Mouse (Mus musculus) CH12.LX (cell line): ENCODE measurements around the gene Bsg. TPM values are rescaled to one million over a fixed set of nuclear protein-coding genes. Genes with fewer than 3 reads are reported as not detected.

ENCODE experiments used
- DNase-seq: peaks from one replicate; pipeline ENCODE4 v3.0.0-alpha.2; 2013; ENCODE audit errors: extremely low read depth
- H3K27ac ChIP-seq: 2 replicates; pipeline ENCODE4 v1.5.1; 2012; ENCODE audit warnings: low read depth, mild to moderate bottlenecking, control low read depth, moderate library complexity; ENCODE audit not compliant: insufficient read depth
- H3K27me3 ChIP-seq: replicated peaks from 2 replicates; pipeline ENCODE3; 2012; ENCODE audit warnings: inconsistent platforms
- H3K36me3 ChIP-seq, 2 experiments: replicated peaks in 1 of 2; 2 replicates each; pipeline versions ENCODE3 to v1.6.1; 2012; ENCODE audit warnings: inconsistent platforms in 1 of 2, low read length in 1 of 2, mild to moderate bottlenecking in 1 of 2, mixed read lengths in 1 of 2, moderate library complexity in 1 of 2; ENCODE audit not compliant: control insufficient read depth in 1 of 2, insufficient read depth in 1 of 2
- H3K4me1 ChIP-seq, 2 experiments: 2 replicates each; pipeline ENCODE4 v1.6.1; 2012; ENCODE audit warnings: inconsistent platforms in 1 of 2, moderate library complexity in 1 of 2; ENCODE audit not compliant: insufficient read depth in 2 of 2, control insufficient read depth in 1 of 2
- H3K4me2 ChIP-seq: 2 replicates; pipeline ENCODE4 v1.6.1; 2012; ENCODE audit warnings: low read depth, mild to moderate bottlenecking, control low read depth; ENCODE audit not compliant: poor library complexity, insufficient read depth, severe bottlenecking
- H3K4me3 ChIP-seq, 3 experiments: fragments of 150-350 bp in 1 of 3; sonication (generic) in 1 of 3; replicated peaks in 1 of 3; 2 replicates each; pipeline versions ENCODE3 to v1.5.1; 2011 to 2012; ENCODE audit warnings: low read depth in 2 of 3, low read length in 2 of 3, mild to moderate bottlenecking in 2 of 3, moderate library complexity in 2 of 3, control low read depth in 1 of 3, improper control_type of control experiment in 1 of 3, inconsistent platforms in 1 of 3, mixed read lengths in 1 of 3; ENCODE audit not compliant: poor library complexity in 1 of 3
- H3K79me2 ChIP-seq: replicated peaks from 2 replicates; pipeline ENCODE4 v1.6.1; 2012; ENCODE audit warnings: mild to moderate bottlenecking, moderate library complexity; ENCODE audit not compliant: control insufficient read depth, poor library complexity, insufficient read depth, severe bottlenecking; ENCODE audit errors: extremely low read depth
- H3K9ac ChIP-seq: 2 replicates; pipeline ENCODE4 v1.6.1; 2012; ENCODE audit warnings: low read depth, mild to moderate bottlenecking, control low read depth, moderate library complexity; ENCODE audit not compliant: insufficient read depth
- H3K9me3 ChIP-seq: replicated peaks from 2 replicates; pipeline ENCODE3; 2012; ENCODE audit warnings: low read length, inconsistent platforms, mixed read lengths
- BHLHE40 ChIP-seq: IDR thresholded peaks from 2 replicates; pipeline ENCODE4 v1.6.1; 2011; ENCODE audit warnings: mild to moderate bottlenecking, low read depth, low read length, improper control_type of control experiment
- CHD1 ChIP-seq: IDR thresholded peaks from 2 replicates; pipeline ENCODE4 v1.6.1; 2012; ENCODE audit warnings: low read depth, low read length, improper control_type of control experiment, inconsistent platforms
- CHD2 ChIP-seq: IDR thresholded peaks from 2 replicates; pipeline ENCODE4 v1.6.1; 2011; ENCODE audit warnings: low read length, improper control_type of control experiment
- CTCF ChIP-seq, 2 experiments: IDR thresholded peaks in 1 of 2; conservative IDR thresholded peaks in 1 of 2; 2 replicates each; pipeline ENCODE4 v1.5.1; 2011 to 2012; ENCODE audit warnings: low read depth in 2 of 2, low read length in 2 of 2, improper control_type of control experiment in 1 of 2, inconsistent platforms in 1 of 2, mild to moderate bottlenecking in 1 of 2, moderate library complexity in 1 of 2
- E2F4 ChIP-seq: IDR thresholded peaks from 2 replicates; pipeline ENCODE4 v1.6.1; 2011; ENCODE audit warnings: low read depth, low read length, improper control_type of control experiment; ENCODE audit not compliant: insufficient replicate concordance
- GABPA ChIP-seq: IDR thresholded peaks from 2 replicates; pipeline ENCODE4 v1.6.1; 2012; ENCODE audit warnings: low read depth, low read length, improper control_type of control experiment, inconsistent platforms; ENCODE audit not compliant: insufficient replicate concordance
- KAT2A ChIP-seq: IDR thresholded peaks from 2 replicates; pipeline ENCODE4 v1.6.1; 2012; ENCODE audit warnings: low read length, improper control_type of control experiment, inconsistent platforms; ENCODE audit not compliant: insufficient replicate concordance
- MAFK ChIP-seq: IDR thresholded peaks from 2 replicates; pipeline ENCODE4 v1.6.1; 2011; ENCODE audit warnings: low read length, improper control_type of control experiment; ENCODE audit not compliant: insufficient replicate concordance
- MAX ChIP-seq: IDR thresholded peaks from 2 replicates; pipeline ENCODE4 v1.6.1; 2011; ENCODE audit warnings: low read length, improper control_type of control experiment
- MEF2A ChIP-seq: IDR thresholded peaks from 2 replicates; pipeline ENCODE4 v1.6.1; 2014; ENCODE audit warnings: low read depth, mild to moderate bottlenecking, inconsistent platforms, low read length, improper control_type of control experiment, borderline replicate concordance
- MXI1 ChIP-seq: IDR thresholded peaks from 2 replicates; pipeline ENCODE4 v1.6.1; 2011; ENCODE audit warnings: mild to moderate bottlenecking, low read depth, low read length, improper control_type of control experiment
- NRF1 ChIP-seq: IDR thresholded peaks from 2 replicates; pipeline ENCODE4 v1.6.1; 2014; ENCODE audit warnings: low read depth, mild to moderate bottlenecking, inconsistent platforms, low read length, improper control_type of control experiment, moderate library complexity
- PAX5 ChIP-seq: IDR thresholded peaks from 2 replicates; pipeline ENCODE4 v1.6.1; 2012; ENCODE audit warnings: low read length, inconsistent platforms, mixed read lengths
- POLR2A ChIP-seq: IDR thresholded peaks from 2 replicates; pipeline ENCODE4 v1.6.1; 2011; ENCODE audit warnings: low read depth, mild to moderate bottlenecking, improper control_type of control experiment, low read length
- POLR2AphosphoS2 ChIP-seq: IDR thresholded peaks from 2 replicates; pipeline ENCODE4 v1.6.1; 2011; ENCODE audit warnings: low read depth, low read length, improper control_type of control experiment
- RAD21 ChIP-seq: IDR thresholded peaks from 2 replicates; pipeline ENCODE4 v1.6.1; 2011; ENCODE audit warnings: low read depth, mild to moderate bottlenecking, low read length, improper control_type of control experiment, moderate library complexity
- SMC3 ChIP-seq: IDR thresholded peaks from 2 replicates; pipeline ENCODE4 v1.6.1; 2011; ENCODE audit warnings: low read depth, low read length, improper control_type of control experiment
- TBP ChIP-seq: conservative IDR thresholded peaks from 2 replicates; pipeline ENCODE4 v1.6.1; 2011; ENCODE audit warnings: low read depth, low read length, improper control_type of control experiment
- TCF12 ChIP-seq: IDR thresholded peaks from 2 replicates; pipeline ENCODE4 v1.6.1; 2014; ENCODE audit warnings: low read depth, mild to moderate bottlenecking, inconsistent platforms, low read length, improper control_type of control experiment
- UBTF ChIP-seq: IDR thresholded peaks from 2 replicates; pipeline ENCODE4 v1.6.1; 2012; ENCODE audit warnings: low read depth, mild to moderate bottlenecking, inconsistent platforms, low read length, improper control_type of control experiment, moderate library complexity
- USF1 ChIP-seq: IDR thresholded peaks from 2 replicates; pipeline ENCODE4 v1.6.1; 2014; ENCODE audit warnings: low read depth, mild to moderate bottlenecking, inconsistent platforms, low read length, improper control_type of control experiment
- ZKSCAN1 ChIP-seq: IDR thresholded peaks from 2 replicates; pipeline ENCODE4 v1.6.1; 2012; ENCODE audit warnings: low read depth, inconsistent platforms, low read length, improper control_type of control experiment, borderline replicate concordance
- ZMIZ1 ChIP-seq: IDR thresholded peaks from 2 replicates; pipeline ENCODE4 v1.6.1; 2012; ENCODE audit warnings: low read depth, mild to moderate bottlenecking, inconsistent platforms, low read length, improper control_type of control experiment
- ZNF384 ChIP-seq: IDR thresholded peaks from 2 replicates; pipeline ENCODE4 v1.6.1; 2012; ENCODE audit warnings: low read depth, low read length, improper control_type of control experiment, inconsistent platforms
- dilution Hi-C: fragments of 300-500 bp; cut with MboI; formaldehyde crosslinking; loops from 2 replicates; pipeline ENCODE4 v1.14.3; 2020; ENCODE audit warnings: low sequenced_read_pairs; ENCODE audit not compliant: extremely low pct_unique_long_range_greater_than_20kb, extremely low pct_ligation_motif_present
- in situ Hi-C: fragments of 300-500 bp; cut with MboI; formaldehyde crosslinking; loops from 3 replicates; pipeline ENCODE4 v1.14.3; 2019; ENCODE audit warnings: low sequenced_read_pairs, low pct_ligation_motif_present, low pct_unique_long_range_greater_than_20kb, mixed read lengths
- polyA plus RNA-seq: library from polyadenylated mRNA; unstranded; fragments of >175 nt; gene quantifications from 2 replicates; pipeline ENCODE4 v1.2.1, GENCODE M21; 2012; ENCODE audit warnings: low read depth; ENCODE audit not compliant: insufficient read length
- total RNA-seq, 2 experiments: library from RNA; depleted of rRNA; stranded (reverse); fragments of 300-350 nt in 1 of 2; fragments of >200 nt in 1 of 2; gene quantifications; 2 replicates each; pipeline ENCODE4 v1.2.3; 2012 to 2014

The Bsg gene
- total and polyA plus RNA-seq, 3 experiments, result 360 to 710 (median 421) TPM

DNA sequence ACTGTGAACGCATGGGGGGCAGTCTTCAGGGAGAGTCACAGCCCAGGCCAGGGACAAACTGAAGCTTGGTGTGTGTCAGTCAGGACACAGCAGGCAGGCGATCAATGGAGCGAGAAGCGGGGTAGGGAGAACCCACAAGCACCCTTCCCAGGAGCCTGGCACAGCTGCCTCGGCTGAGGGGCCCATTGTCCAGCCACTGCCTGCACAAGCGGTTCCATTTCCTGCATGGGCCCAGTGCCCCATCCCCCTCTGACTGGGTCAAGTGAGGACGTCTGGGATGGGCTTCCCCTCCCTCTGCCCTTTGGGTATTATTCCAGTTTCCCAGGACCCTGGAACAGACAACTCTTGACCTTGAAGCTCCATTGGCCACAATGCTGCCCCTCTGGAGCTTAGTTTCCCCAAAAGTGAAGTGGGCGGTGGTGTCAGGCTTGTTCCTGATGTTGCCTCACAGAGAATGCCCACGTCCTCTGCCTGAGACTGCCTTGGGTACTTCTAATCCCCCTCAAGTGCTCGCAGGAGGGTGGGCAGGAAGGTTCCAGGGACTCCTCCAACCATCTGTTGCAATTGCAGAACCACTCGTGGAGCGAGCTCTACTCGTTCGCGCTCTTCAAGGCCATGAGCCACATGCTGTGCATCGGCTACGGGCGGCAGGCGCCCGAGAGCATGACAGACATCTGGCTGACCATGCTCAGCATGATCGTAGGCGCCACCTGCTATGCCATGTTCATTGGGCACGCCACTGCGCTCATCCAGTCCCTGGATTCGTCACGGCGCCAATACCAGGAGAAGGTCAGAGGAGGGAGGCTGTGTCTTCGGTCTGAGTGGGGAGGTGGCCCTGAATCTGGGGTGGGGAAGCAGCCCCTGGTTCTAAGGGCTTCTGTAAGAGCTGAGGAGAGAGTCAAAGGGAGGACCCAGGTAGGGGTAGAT, 24.3 kb downstream of the Bsg start:
- Histone ChIP-seq H3K9ac (no peak overlapping the region), H3K4me2 (no peak overlapping the region), H3K27me3 (peaks cover 16% of the 10 kb centered on the region), H3K79me2 (no peaks in the 10 kb centered on the region), H3K27ac (no peak overlapping the region), H3K4me1 (peaks cover 7 to 8% of the 10 kb centered on the region in 2 experiments), H3K36me3 (peaks cover 4 to 15% of the 10 kb centered on the region in 2 experiments), H3K9me3 (peaks cover 6% of the 10 kb centered on the region), H3K4me3 (no peak overlapping the region)
- in situ Hi-C loops, result no loop called here
- dilution Hi-C loops, result no loop called here
- no peak for DNase-seq
- TF ChIP-seq BHLHE40, result no peak
- TF ChIP-seq NRF1, result no peak
- no peak for TF ChIP-seq TBP
- no peak for TF ChIP-seq ZMIZ1
- no peak for TF ChIP-seq POLR2AphosphoS2
- TF ChIP-seq MAFK, result no peak
- no peak for TF ChIP-seq E2F4
- no peak for TF ChIP-seq RAD21
- TF ChIP-seq USF1, result no peak
- TF ChIP-seq CHD2, result no peak
- TF ChIP-seq MEF2A, result no peak
- no peak for TF ChIP-seq ZNF384
- TF ChIP-seq PAX5, result no peak
- no peak for TF ChIP-seq TCF12
- TF ChIP-seq MXI1, result no peak
- no peak for TF ChIP-seq ZKSCAN1
- no peak for TF ChIP-seq CTCF (conservative IDR thresholded peaks at IDR 0.05 in 1 of 2, IDR thresholded peaks at IDR 0.05 in 1 of 2; ENCODE audit: low read depth in 2 of 2, low read length in 2 of 2)
- TF ChIP-seq UBTF, result no peak
- TF ChIP-seq KAT2A, result no peak
- no peak for TF ChIP-seq CHD1

DNA sequence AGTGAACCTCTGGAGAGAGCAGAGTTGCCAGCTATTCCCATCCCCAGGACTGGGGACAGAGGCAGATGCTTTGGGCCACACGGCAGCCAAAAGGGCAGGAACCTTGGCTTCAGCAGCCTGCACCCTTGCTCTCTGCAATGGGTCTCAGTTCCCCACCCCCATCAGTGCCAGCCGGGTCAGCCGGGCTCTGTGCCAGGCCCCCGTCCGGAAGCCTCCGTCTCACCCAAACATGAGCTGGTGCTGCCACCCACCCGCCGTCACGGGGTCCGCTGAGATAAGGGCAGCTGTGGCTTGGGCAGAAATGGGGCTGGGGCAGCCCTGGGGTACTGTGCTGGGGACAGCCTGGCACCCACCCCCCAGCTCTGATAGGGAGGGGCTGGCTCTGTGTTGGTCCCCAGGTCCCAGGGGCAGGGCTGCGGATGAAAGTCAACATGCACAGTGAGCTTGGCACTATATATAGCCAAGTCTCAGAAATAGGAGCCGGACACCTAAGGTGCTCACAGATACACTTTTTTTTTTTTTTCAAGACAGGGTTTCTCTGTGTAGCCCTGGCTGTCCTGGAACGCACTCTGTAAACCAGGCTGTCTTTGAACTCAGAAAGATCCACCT, 25.2 kb downstream of the Bsg start:
- dilution Hi-C loops, result no loop called here
- in situ Hi-C loops, result no loop called here
- TF ChIP-seq POLR2A (no peak), ZKSCAN1 (no peak), TBP (no peak), MEF2A (no peak), GABPA (no peak), ZNF384 (no peak), UBTF (no peak), ZMIZ1 (no peak), SMC3 (no peak), KAT2A (no peak), MAX (no peak), CTCF (conservative IDR thresholded peaks at IDR 0.05 in 1 of 2, IDR thresholded peaks at IDR 0.05 in 1 of 2; ENCODE audit: low read depth in 2 of 2, low read length in 2 of 2) (no peak)

More for the DNA sequence above, 25.2 kb downstream of the Bsg start:
- no peak overlapping the region for H3K4me2 ChIP-seq
- H3K79me2 ChIP-seq, result no peaks in the 10 kb centered on the region
- peaks cover 8% of the 10 kb centered on the region for H3K9me3 ChIP-seq
- H3K4me3 ChIP-seq, result no peak overlapping the region
- H3K9ac ChIP-seq, result no peak overlapping the region
- no peak for DNase-seq
- peaks cover 13 to 24% of the 10 kb centered on the region in 2 experiments for H3K36me3 ChIP-seq
- H3K4me1 ChIP-seq, result peaks cover 7 to 8% of the 10 kb centered on the region in 2 experiments
- H3K27me3 ChIP-seq, result peaks cover 8% of the 10 kb centered on the region
- H3K27ac ChIP-seq, result no peak overlapping the region
